Mouse (Mus musculus): ENCODE measurements around the gene 4930442H23Rik. TPM values are rescaled to one million over a fixed set of nuclear protein-coding genes. Genes with fewer than 3 reads are reported as not detected.

The 4930442H23Rik gene
- total RNA-seq, 4 experiments from 2014 or later = not detected

Other genes starting within 250 kb of the 4930442H23Rik start
- gene Gng7, start 168.9 kb downstream of the 4930442H23Rik start, total RNA-seq (2022) = 1 to 10 TPM; 1.0 to 1.7 (median 1.5) TPM
- gene Diras1, start 158.2 kb downstream of the 4930442H23Rik start, total RNA-seq (2022) = under 1 TPM in 1 of 4 experiments, not detected in 3; 0.44 TPM
- gene Slc39a3, start 146.4 kb downstream of the 4930442H23Rik start, total RNA-seq (2022) = 10 to 100 TPM; 12.1 to 14.1 (median 12.7) TPM
- 100 to 1,000 TPM in 2 of 4 experiments, 10 to 100 TPM in 2; 92.0 to 102 (median 99.4) TPM for gene Sgta, start 123.7 kb downstream of the 4930442H23Rik start, total RNA-seq (2022)
- 10 to 100 TPM; 12.3 to 14.9 (median 13.2) TPM for gene Thop1, start 113.8 kb downstream of the 4930442H23Rik start, total RNA-seq (2022)
- gene Creb3l3, start 85.0 kb downstream of the 4930442H23Rik start, total RNA-seq (2022) = under 1 TPM in 3 of 4 experiments, not detected in 1; 0.14 to 0.53 (median 0.27) TPM
- gene Map2k2, start 77.9 kb downstream of the 4930442H23Rik start, total RNA-seq (2022) = 100 to 1,000 TPM; 110 to 137 (median 130) TPM
- gene Zbtb7a, start 48.6 kb downstream of the 4930442H23Rik start, total RNA-seq (2022) = 10 to 100 TPM; 39.4 to 41.9 (median 40.7) TPM
- gene Pias4, start 15.9 kb downstream of the 4930442H23Rik start, total RNA-seq (2022) = 10 to 100 TPM; 16.8 to 18.6 (median 17.0) TPM
- gene Eef2, start 7.2 kb downstream of the 4930442H23Rik start, total RNA-seq (2022) = 1,000 to 10,000 TPM; 1,076 to 1,267 (median 1,170) TPM
- gene Dapk3, start 844 bp downstream of the 4930442H23Rik start, total RNA-seq (2022) = 10 to 100 TPM; 26.3 to 35.5 (median 29.8) TPM
- 10 to 100 TPM in 1 of 4 experiments, 1 to 10 TPM in 3; 5.8 to 18.8 (median 8.2) TPM for gene Nmrk2, start 18.2 kb upstream of the 4930442H23Rik start, total RNA-seq (2022)
- under 1 TPM in 1 of 4 experiments, not detected in 3; 0.63 TPM for gene Atcay, start 47.0 kb upstream of the 4930442H23Rik start, total RNA-seq (2022)
- gene Zfr2, start 49.3 kb upstream of the 4930442H23Rik start, total RNA-seq (2022) = 1 to 10 TPM; 1.6 to 3.1 (median 2.7) TPM
- under 1 TPM; 0.26 to 0.75 (median 0.62) TPM for gene Matk, start 69.1 kb upstream of the 4930442H23Rik start, total RNA-seq (2022)
- 100 to 1,000 TPM; 105 to 124 (median 112) TPM for gene Mrpl54, start 83.1 kb upstream of the 4930442H23Rik start, total RNA-seq (2022)
- gene Apba3, start 83.1 kb upstream of the 4930442H23Rik start, total RNA-seq (2022) = 100 to 1,000 TPM; 105 to 122 (median 112) TPM
- under 1 TPM in 1 of 4 experiments, not detected in 3; 0.22 TPM for gene Tjp3, start 107.7 kb upstream of the 4930442H23Rik start, total RNA-seq (2022)
- 10 to 100 TPM; 25.7 to 29.5 (median 26.8) TPM for gene Pip5k1c, start 109.1 kb upstream of the 4930442H23Rik start, total RNA-seq (2022)
- gene Cactin, start 137.3 kb upstream of the 4930442H23Rik start, total RNA-seq (2022) = 10 to 100 TPM; 14.4 to 19.2 (median 16.3) TPM
- 1 to 10 TPM; 2.7 to 5.4 (median 3.5) TPM for gene Tbxa2r, start 144.9 kb upstream of the 4930442H23Rik start, total RNA-seq (2022)
- 1 to 10 TPM; 4.1 to 6.6 (median 5.2) TPM for gene Gipc3, start 159.4 kb upstream of the 4930442H23Rik start, total RNA-seq (2022)
- 10 to 100 TPM; 52.4 to 61.2 (median 57.1) TPM for gene Hmg20b, start 166.6 kb upstream of the 4930442H23Rik start, total RNA-seq (2022)
- 10 to 100 TPM in 1 of 4 experiments, 1 to 10 TPM in 3; 9.2 to 11.4 (median 9.8) TPM for gene Mfsd12, start 173.6 kb upstream of the 4930442H23Rik start, total RNA-seq (2022)
- gene 4930404N11Rik, start 182.0 kb upstream of the 4930442H23Rik start, total RNA-seq (2022) = under 1 TPM in 2 of 4 experiments, not detected in 2; 0.29 to 0.66 TPM
- 10 to 100 TPM; 25.9 to 39.0 (median 32.2) TPM for gene Fzr1, start 194.7 kb upstream of the 4930442H23Rik start, total RNA-seq (2022)
- 10 to 100 TPM; 49.1 to 55.0 (median 53.8) TPM for gene Dohh, start 200.6 kb upstream of the 4930442H23Rik start, total RNA-seq (2022)
- 1 to 10 TPM in 2 of 4 experiments, under 1 TPM in 2; 0.73 to 1.3 (median 1.0) TPM for gene Gm48551, start 200.6 kb upstream of the 4930442H23Rik start, total RNA-seq (2022)
- gene Gm48552, start 205.2 kb upstream of the 4930442H23Rik start, total RNA-seq (2022) = under 1 TPM in 2 of 4 experiments, not detected in 2; 0.50 to 0.72 TPM
- 1 to 10 TPM; 1.4 to 2.4 (median 1.9) TPM for gene Smim24, start 209.2 kb upstream of the 4930442H23Rik start, total RNA-seq (2022)

Measured in heart, adult 8-10 months (tissue).